Mouse (Mus musculus) G1E (cell line): ENCODE measurements around the gene Celf2.

Experiments
- CTCF ChIP-seq: IDR thresholded peaks from 2 replicates; pipeline ENCODE4 v1.5.1; 2012; ENCODE audit warnings: low read depth, low read length, inconsistent platforms, mixed read lengths
- GATA1 ChIP-seq: IDR thresholded peaks from 2 replicates; pipeline ENCODE4 v1.6.1; 2012; ENCODE audit warnings: borderline replicate concordance, low read length, inconsistent platforms, mixed read lengths
- POLR2AphosphoS5 ChIP-seq: IDR thresholded peaks from 2 replicates; pipeline ENCODE4 v1.6.1; 2012; ENCODE audit warnings: low read depth, low read length, inconsistent platforms; ENCODE audit not compliant: insufficient replicate concordance
- TAL1 ChIP-seq: conservative IDR thresholded peaks from 2 replicates; pipeline ENCODE4 v1.6.1; 2012; ENCODE audit warnings: low read depth, low read length, inconsistent platforms, mixed read lengths

DNA sequence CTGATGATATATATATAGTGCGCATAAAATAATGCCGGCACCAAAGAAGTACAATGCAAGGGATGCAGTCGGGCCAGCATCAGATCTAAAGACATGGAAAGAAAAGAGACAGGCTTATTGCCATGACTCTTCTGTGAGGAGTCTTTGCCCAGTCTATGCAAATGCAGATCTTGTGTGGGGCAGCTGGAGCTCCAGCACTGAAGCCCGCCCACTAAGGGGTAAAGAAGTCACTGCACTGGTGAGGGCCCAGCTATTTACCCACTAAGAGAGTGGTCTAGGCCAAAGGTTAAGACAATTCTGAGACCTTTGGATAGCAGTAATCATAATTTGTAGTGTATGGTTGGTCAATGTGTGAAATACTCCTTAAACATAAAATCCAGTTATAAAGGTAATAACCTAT, 643.6 kb downstream of the Celf2 start:
- no peak for TF ChIP-seq CTCF
- TF ChIP-seq TAL1 = no peak
- TF ChIP-seq POLR2AphosphoS5 = no peak
- no peak for TF ChIP-seq GATA1
